Mouse (Mus musculus) spleen, adult 2 months (tissue): Measurements from ENCODE around the gene Gstp3. TPM values are rescaled to one million over a fixed set of nuclear protein-coding genes. Genes with fewer than 3 reads are reported as not detected.
A peak's percentile ranks its signal among the peaks of the same experiment; 100 is the strongest.
"Not testable (repeated sequence)": the region's sequence is repeated elsewhere in the genome, so short reads cannot be mapped to it uniquely, and the experiment has no call there.

Experiments
- DNase-seq, 2 experiments: peaks; one replicate each; pipeline versions ENCODE4 v3.0.0 to v3.0.0-alpha.2; 2012 to 2021; ENCODE audit warnings: low spot score in 2 of 2, low read depth in 1 of 2
- H3K27ac ChIP-seq: fragments of 200-500 bp; 2 replicates; pipeline ENCODE4 v1.5.1; 2012; ENCODE audit warnings: low read length, inconsistent platforms; ENCODE audit not compliant: insufficient read depth
- H3K27me3 ChIP-seq: fragments of 200-500 bp; 2 replicates; pipeline ENCODE4 v1.6.1; 2012; ENCODE audit warnings: mild to moderate bottlenecking, moderate library complexity, low read length, inconsistent platforms; ENCODE audit not compliant: control insufficient read depth, insufficient read depth
- H3K36me3 ChIP-seq: fragments of 200-500 bp; 2 replicates; pipeline ENCODE4 v1.6.1; 2012; ENCODE audit warnings: mild to moderate bottlenecking, low read length, inconsistent platforms; ENCODE audit not compliant: control insufficient read depth, insufficient read depth
- H3K4me1 ChIP-seq: fragments of 200-500 bp; 2 replicates; pipeline ENCODE4 v1.6.1; 2011; ENCODE audit warnings: inconsistent platforms; ENCODE audit not compliant: control insufficient read depth, insufficient read depth, insufficient read length
- H3K4me3 ChIP-seq: fragments of 200-500 bp; 2 replicates; pipeline ENCODE4 v1.5.1; 2011; ENCODE audit warnings: mild to moderate bottlenecking, inconsistent platforms; ENCODE audit not compliant: insufficient read depth, insufficient read length; ENCODE audit errors: extremely low read depth
- CTCF ChIP-seq: fragments of 200-500 bp; IDR thresholded peaks from 2 replicates; pipeline ENCODE4 v1.5.1; 2011; ENCODE audit warnings: mild to moderate bottlenecking, inconsistent platforms; ENCODE audit not compliant: insufficient read depth, insufficient read length, insufficient replicate concordance; ENCODE audit errors: extremely low read depth
- POLR2A ChIP-seq: fragments of 200-500 bp; IDR thresholded peaks from 2 replicates; pipeline ENCODE4 v1.6.1; 2011; ENCODE audit warnings: low read depth, low read length, inconsistent platforms
- WGBS: fragments of 180-500 bp; shearing (Covaris S2); methylation state at CpG from one replicate; pipeline ENCODE4 v1.1.7; 2018; 5-methylcytosine and 5-hydroxymethylcytosine counted together
- polyA plus RNA-seq: library from polyadenylated mRNA; depleted of rRNA; stranded (reverse); fragments of >200 nt; gene quantifications from 2 replicates; pipeline ENCODE4 v1.2.3, GENCODE M21; 2012

Gstp3 gene
- polyA plus RNA-seq, 1 experiment, result 13.0 TPM

- peaks cover 2% of the 10 kb centered on the region; the same call in 1 of the 2 replicates for H3K4me1 ChIP-seq
- TF ChIP-seq CTCF, result no peak
- TF ChIP-seq POLR2A, result no peak
- H3K4me3 ChIP-seq, result no peak overlapping the region; the same call in 1 of the 2 replicates
- H3K27me3 ChIP-seq, result no peaks in the 10 kb centered on the region
- peak overlapping the region; percentile 42 for H3K27ac ChIP-seq
- H3K36me3 ChIP-seq, result no peaks in the 10 kb centered on the region
- WGBS, result 70% methylated on average over 6 of the region's 6 CpGs
- DNase-seq, result no peak
Measured at GRCm38 (mm10) chr19:4060899-4061465, 1.6 kb upstream of the Gstp3 start.

GRCm38 (mm10) chr19:4060044-4060898, 902 bp upstream of the Gstp3 start:
- not testable (repeated sequence) for H3K27me3 ChIP-seq, DNase-seq, H3K4me3 ChIP-seq, H3K36me3 ChIP-seq, H3K4me1 ChIP-seq
- peak overlapping the region; percentile 71; the same call in 1 of the 2 replicates for H3K27ac ChIP-seq
- WGBS, result 86% methylated on average over 8 of the region's 8 CpGs

GRCm38 (mm10) chr19:4058581-4058980, 788 bp downstream of the Gstp3 start:
- DNase-seq, result no peak
- TF ChIP-seq POLR2A, result no peak
- TF ChIP-seq CTCF, result no peak
- no peaks in the 10 kb centered on the region for H3K36me3 ChIP-seq
- H3K27ac ChIP-seq, result peak overlapping the region; percentile 71
- H3K4me3 ChIP-seq, result peak overlapping the region; percentile 35; the same call in 1 of the 2 replicates
- 88% methylated on average over 5 of the region's 5 CpGs for WGBS
- H3K27me3 ChIP-seq, result no peaks in the 10 kb centered on the region
- peaks cover 2% of the 10 kb centered on the region; the same call in 1 of the 2 replicates for H3K4me1 ChIP-seq

- no peaks in the 10 kb centered on the region for H3K27me3 ChIP-seq
- 98% methylated on average over 7 of the region's 7 CpGs for WGBS
- H3K36me3 ChIP-seq, result no peaks in the 10 kb centered on the region
- DNase-seq, result no peak
- H3K4me1 ChIP-seq, result peaks cover 2% of the 10 kb centered on the region; the same call in 1 of the 2 replicates
- no peak for TF ChIP-seq POLR2A
- TF ChIP-seq CTCF, result no peak
- H3K4me3 ChIP-seq, result no peak overlapping the region
- H3K27ac ChIP-seq, result no peak overlapping the region
Measured at GRCm38 (mm10) chr19:4057962-4058361, 1.4 kb downstream of the Gstp3 start.

GRCm38 (mm10) chr19:4057389-4057788, 2.0 kb downstream of the Gstp3 start:
- Histone ChIP-seq H3K4me3 (no peak overlapping the region), H3K4me1 (peaks cover 2% of the 10 kb centered on the region; the same call in 1 of the 2 replicates), H3K27ac (no peak overlapping the region), H3K27me3 (no peaks in the 10 kb centered on the region), H3K36me3 (no peaks in the 10 kb centered on the region)
- DNase-seq, result no peak
- TF ChIP-seq CTCF (no peak), POLR2A (no peak)
- WGBS, result 92% methylated on average over 13 of the region's 13 CpGs

- H3K4me1 ChIP-seq, result peaks cover 2% of the 10 kb centered on the region; the same call in 1 of the 2 replicates
- no peaks in the 10 kb centered on the region for H3K36me3 ChIP-seq
- H3K27ac ChIP-seq, result no peak overlapping the region
- TF ChIP-seq CTCF (no peak), POLR2A (no peak)
- 74% methylated on average over 4 of the region's 4 CpGs for WGBS
- no peaks in the 10 kb centered on the region for H3K27me3 ChIP-seq
- no peak for DNase-seq
- no peak overlapping the region for H3K4me3 ChIP-seq
Measured at GRCm38 (mm10) chr19:4056727-4057126, 2.6 kb downstream of the Gstp3 start.

GRCm38 (mm10) chr19:4055947-4056693, 3.2 kb downstream of the Gstp3 start:
- WGBS, result 84% methylated on average over 15 of the region's 15 CpGs
- TF ChIP-seq POLR2A, result no peak
- TF ChIP-seq CTCF, result no peak
- no peak overlapping the region for H3K4me3 ChIP-seq
- H3K27me3 ChIP-seq, result no peaks in the 10 kb centered on the region
- no peak overlapping the region for H3K27ac ChIP-seq
- H3K36me3 ChIP-seq, result no peaks in the 10 kb centered on the region
- no peak for DNase-seq
- H3K4me1 ChIP-seq, result peaks cover 2% of the 10 kb centered on the region; the same call in 1 of the 2 replicates
